Mouse (Mus musculus) bone marrow macrophage, adult 2 months (primary cell): Measurements from ENCODE around the gene Sh3d21.

Source experiments
- CTCF ChIP-seq: IDR thresholded peaks from 2 replicates; pipeline ENCODE4 v1.5.1; 2012; ENCODE audit warnings: low read depth, mild to moderate bottlenecking, low read length, moderate library complexity
- POLR2A ChIP-seq: IDR thresholded peaks from 2 replicates; pipeline ENCODE4 v1.6.1; 2012; ENCODE audit warnings: mild to moderate bottlenecking, low read depth, low read length, borderline replicate concordance

DNA sequence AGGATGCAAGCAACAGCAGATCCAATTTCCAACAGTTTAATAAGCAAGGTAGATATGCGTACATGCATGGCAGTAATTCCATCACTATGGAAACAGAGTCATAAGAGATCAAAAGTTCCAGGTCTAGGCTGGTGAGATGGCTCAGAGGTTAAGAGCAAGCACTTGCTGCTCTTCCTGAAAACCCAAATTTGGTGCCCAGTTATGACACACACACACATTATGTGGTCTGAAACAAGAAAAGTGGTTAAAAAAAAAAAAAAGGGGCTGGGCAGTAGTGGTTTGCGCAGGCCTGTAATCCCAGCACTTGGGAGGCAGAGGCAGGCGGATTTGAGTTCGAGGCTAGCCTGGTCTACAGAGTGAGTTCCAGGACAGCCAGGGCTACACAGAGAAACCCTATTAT lies 31.6 kb upstream of the Sh3d21 start:
- no peak for TF ChIP-seq CTCF
- TF ChIP-seq POLR2A = no peak
